Mouse (Mus musculus) retina, postnatal 7 days (tissue): ENCODE data around the gene Thap8.

Experiments used
- DNase-seq: peaks from one replicate; pipeline ENCODE4 v3.0.0-alpha.2; 2012; ENCODE audit warnings: low read depth, low spot score

Thap8 gene

DNA sequence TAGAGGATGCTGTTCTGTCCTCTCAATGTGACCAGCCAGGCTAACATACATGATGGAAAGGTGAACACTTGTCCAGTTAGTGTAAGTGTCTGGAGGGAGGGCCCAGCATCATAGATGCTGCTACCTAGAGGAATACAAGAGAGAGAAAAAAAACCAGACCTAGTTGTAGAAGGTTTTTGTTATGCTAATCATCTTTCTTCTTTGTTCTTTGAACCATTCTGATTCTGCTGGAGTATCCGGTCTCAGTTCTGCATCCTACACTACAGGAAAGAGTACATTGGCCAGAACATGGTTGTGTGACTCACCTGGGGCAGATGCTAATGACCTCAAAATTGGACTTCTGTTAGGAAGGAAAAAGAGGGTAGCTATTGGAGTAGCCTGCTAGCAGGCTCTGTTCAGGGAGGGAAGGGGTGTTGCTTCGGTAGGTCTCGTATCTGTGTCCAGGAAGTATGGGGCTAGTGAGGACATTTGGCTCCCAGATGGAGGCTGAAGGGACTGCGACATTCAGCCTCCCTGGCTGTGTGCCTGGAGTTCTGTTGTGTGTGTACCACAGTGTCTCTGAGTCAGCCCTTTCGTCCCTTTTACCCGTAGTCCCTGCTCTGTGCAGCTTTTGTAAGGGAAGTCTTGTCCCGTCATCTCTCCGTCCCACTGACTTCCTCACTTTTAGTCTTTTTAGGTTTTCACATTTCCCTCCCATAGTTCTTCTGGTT is 7.0 kb downstream of the Thap8 start:
- no peak for DNase-seq

- DNase-seq = no peak
Measured at GRCm38 (mm10) chr7:30288046-30288445, 8.2 kb downstream of the Thap8 start.

DNA sequence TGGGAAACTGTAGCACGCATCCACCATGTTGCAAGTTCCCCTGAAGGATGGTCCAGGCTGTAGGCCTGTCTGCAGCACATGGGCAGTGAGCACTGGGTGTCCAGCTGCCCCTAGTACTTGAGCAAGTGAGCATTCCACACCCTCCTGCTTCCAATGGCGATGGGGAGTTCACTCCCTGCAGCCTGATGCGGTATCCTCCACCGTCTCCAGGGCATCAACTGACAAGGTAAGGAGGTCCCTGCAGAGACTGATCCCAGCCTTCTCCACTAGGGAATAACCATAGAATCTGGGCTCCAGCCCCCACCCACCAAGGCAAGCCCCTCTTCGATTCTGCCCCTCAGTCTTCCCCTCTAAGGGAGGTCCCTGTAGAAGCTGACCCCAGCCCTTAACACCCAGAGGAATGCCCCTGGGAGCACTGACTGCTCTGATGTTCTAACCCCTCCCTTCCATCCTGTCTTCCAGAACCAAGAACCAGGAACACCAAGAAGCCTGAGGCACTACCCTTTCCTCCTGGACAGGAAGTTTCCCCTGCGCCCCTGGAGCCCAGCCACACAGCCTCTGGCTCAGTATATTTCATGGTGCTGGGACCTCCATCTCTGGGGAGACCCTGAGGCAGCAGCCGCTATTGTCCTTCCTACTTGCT is 9.3 kb downstream of the Thap8 start:
- no peak for DNase-seq

DNA sequence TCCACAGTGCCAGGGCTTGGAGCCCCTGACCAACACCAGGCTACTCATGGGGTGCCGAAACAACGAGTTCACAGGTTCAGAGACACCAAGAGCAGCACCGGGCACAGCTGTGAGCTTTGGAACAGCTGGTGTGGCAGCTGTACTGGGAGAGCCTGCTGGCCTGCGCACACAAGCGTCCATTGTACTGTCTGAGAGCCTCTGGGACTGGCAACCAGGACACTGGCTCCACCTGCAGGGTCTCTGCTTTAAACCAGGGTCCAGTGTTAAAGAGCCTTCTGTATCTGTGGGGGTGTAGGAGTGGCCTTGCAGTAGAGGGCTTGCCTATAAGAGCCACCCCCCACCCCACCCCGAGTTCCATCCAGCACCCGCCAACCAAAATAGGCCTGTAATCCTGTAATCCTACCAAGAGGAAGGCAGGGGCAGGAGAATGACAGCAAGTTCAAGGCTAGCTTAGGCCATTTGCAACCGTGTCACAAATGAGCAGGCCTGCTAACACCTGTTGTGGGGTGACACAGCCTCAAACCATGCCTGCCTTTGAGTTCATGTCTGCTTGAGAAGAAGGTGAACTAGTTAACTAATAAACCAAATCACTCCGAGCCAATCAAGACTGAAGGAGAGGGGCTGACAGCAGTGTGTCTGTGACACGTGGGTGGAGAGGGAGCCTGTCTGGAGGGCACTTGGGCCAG is 10.0 kb downstream of the Thap8 start:
- no peak for DNase-seq

DNA sequence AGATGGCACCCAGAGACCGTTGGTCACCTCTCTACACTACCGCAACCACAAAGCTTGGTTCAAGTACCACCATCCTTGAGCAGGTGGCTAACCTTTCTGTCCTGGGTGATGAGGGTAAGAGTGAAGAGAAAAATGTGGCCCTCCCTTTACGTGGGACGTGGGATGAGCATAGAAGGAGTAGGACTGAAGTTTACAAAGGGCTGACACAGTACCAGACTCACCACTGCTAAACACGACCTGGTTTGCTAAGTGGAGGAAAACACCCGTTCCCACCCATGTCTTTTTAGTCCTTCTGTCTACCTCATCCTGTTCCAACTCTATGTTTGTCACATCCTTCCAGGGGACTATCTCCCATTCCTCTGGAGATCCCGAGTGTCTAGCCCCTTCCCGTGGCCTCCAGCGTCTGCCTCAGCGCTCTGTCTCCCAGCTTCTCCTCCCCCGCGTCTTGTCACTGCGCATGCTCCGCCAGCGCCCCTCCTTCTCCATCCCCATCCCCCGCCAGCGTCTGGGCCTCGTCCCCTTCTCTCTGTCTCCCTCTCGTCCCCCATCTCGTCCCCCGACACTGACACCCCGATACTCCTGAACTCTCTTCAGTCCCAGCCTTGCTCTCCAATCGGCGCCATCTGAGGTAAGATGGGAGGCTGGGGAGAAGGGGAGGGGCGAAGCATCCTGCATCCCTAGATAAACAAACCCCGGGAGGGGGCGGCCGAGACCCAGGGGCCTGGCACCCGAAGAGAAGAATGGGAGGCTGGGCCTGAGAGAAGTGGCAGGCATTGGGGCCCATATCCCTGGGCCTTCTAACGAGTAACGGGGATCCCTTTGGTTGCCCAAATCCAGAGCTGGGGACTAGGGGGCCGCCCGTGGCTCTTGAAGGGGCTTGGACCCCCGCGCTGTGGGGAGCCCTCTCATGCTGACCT is 11.6 kb downstream of the Thap8 start, which contains the start of gene Clip3:
Gene Clip3, plus strand, starts transcription at position 514 of the 917 bp plus-strand sequence.
- peak; percentile 70 for DNase-seq

DNA sequence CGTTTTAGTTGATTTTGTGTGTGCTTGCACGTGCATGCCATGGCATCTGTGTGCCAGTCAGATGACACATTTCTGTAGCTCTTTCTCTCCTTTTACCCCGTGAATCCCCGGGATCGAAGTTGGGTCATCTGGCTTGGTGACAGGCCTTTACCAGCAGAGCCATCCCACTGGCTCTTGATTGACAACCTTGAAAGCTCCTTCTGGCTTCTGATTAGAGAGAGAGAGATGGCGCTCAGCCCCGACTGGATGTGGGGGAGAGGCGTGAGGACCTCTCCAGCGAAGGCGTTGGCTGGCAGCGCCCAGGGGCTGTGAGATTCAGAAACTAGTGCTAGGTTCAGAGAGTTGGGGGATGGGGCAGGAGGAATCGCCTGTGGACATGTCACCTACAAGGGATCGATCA is 13.9 kb downstream of the Thap8 start:
- DNase-seq = no peak

GRCm38 (mm10) chr7:30294296-30294695 is 14.4 kb downstream of the Thap8 start:
- DNase-seq = no peak

- no peak for DNase-seq
Measured at GRCm38 (mm10) chr7:30295103-30295502, 15.2 kb downstream of the Thap8 start.

DNA sequence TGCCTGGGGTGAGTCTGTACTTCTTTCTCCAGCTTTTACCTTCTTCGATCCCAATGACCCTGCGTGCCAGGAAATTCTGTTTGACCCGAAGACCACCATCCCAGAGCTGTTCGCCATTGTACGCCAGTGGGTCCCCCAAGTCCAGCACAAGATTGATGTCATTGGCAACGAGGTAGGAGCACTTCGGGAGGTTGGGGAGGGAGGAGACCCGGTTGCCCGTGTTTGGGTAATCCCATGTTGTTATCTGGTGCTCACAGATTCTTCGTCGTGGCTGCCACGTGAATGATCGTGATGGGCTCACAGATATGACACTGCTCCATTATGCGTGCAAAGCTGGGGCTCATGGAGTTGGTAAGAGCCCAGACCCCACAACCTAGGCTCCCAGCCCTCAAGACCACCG is 16.9 kb downstream of the Thap8 start:
- DNase-seq = no peak

GRCm38 (mm10) chr7:30297266-30297665 is 17.4 kb downstream of the Thap8 start:
- DNase-seq = no peak

DNA sequence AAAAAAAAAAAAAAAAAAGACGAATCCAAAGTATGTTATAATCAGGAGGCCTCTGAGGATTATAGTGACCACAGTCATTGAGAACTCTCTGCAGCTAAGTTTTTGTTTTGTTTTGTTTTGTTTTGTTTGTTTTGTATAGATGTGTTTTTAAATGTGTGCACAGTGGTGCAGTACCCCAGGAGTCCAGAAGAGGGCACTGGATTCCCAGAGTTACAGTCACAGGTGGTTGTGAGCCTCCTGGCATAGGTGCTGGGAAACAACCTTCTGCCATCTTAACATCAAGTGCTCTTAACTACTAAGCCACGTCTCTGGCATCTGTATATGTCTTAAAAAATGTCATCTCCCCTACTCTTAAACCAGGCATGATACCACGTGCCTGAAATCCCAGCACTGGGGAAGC is 21.0 kb downstream of the Thap8 start:
- no peak for DNase-seq

DNA sequence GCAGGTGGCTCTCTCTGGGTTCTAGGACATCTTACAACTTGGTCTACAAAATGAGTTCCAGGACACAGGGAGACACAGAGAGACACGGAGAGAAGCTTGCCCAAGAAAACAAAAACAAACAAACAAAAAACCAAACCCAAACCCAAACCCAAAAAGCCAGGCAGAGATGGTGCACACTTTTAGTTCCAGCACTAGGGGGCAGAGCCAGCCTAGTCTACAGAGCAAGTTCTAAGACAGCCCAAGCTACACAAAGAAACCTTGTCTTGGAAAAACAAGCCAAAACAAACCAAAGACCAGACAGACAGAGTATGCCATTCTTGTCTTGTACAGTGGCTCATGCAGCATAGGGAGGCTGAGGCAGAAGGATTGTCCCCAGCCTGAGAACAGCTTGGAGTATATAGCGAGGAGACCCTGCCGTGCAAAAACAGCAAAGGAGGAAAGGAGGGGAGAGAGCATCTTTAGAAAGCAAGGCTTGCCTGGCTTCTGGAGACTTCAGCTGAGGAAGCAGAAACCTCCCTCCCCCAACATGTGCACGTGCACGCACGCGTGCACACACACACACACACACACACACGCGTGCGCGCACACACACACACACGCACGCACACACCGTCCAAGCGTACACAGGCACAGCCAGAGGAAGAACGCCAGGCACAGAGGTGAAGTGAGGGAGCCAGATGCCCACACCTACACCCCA is 26.3 kb downstream of the Thap8 start:
- no peak for DNase-seq

DNA sequence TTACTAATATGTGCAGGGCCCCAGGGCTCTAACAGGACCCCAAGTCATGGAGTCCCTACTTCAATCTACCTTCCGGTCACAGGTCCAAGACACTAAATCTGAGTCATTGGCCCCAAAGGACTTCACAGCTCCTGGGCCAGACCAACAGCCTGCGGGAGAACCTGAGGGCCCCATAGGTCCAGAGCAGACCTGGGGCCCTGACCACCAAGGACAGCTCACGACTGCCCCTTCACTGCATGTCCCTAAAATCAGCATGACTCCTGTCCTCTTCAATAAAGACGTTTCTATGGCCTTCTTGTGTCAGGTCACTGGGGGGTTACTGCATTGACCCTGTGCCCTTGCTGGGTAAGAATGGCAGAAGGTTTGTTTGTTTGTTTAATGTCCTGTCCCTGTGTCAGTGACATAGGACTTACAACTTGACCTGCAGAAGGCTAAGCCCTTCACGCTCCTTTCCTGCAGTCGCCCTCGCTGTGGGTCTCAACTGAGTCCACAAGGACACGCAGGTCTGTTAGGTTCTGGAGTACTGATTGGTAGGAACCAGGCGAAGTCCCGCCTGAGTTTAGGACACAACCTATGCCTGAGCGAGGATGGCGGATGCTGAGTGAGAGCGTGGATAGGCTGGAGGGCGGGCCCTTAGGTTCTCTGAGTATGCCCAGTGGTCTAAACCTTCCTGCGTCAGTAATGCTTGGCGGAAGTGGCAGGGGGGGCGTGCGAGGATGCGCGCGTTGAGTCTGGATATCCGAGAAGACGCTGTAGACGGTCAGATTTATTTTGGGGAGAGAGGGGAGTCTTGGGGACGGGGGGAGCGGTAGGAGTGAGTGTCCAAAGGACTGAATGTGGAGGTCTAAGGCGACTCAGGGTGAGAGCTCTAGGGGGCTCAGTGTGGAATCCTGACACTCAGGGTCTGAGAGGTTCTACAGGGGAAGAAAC is 28.4 kb downstream of the Thap8 start, which contains the start of gene Alkbh6:
Gene Alkbh6, plus strand, starts transcription at position 642 of the 930 bp plus-strand sequence.
- DNase-seq = peak; percentile 85

GRCm38 (mm10) chr7:30309395-30310129 is 29.7 kb downstream of the Thap8 start:
- DNase-seq = no peak

DNA sequence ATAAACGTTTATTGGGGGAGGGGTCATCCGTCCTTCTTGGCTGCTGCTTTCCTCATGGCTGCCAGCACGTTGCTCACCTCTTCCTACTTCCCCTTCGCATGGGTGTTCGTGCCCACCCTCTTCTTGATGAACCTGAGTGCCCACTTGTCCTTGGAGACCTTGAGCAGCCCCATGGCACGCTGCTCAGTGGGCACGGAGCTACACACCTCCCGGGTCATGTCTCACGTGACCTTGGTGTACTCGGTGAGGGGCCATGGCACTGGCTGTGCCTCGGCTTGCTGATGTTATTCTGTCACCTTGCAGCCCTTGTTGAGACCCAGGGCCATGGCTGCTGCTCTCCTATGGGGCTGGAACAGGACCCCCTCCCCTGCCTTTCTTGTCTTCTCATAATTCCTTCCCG is 30.2 kb downstream of the Thap8 start:
- no peak for DNase-seq

GRCm38 (mm10) chr7:30313666-30314320 is 33.9 kb downstream of the Thap8 start:
- no peak for DNase-seq

GRCm38 (mm10) chr7:30314721-30315155 is 34.8 kb downstream of the Thap8 start, which contains the start of gene Syne4:
Gene Syne4 (plus strand): TSS chr7:30314807.
- DNase-seq = no peak
